Mouse (Mus musculus) cerebellum, postnatal 25 days (tissue): ENCODE measurements around the gene Rprml.

Experiments
- DNase-seq, 2 experiments: peaks; one replicate each; pipeline ENCODE4 v3.0.0; 2021; ENCODE audit warnings: mixed read lengths in 2 of 2

Gene Rprml

DNA sequence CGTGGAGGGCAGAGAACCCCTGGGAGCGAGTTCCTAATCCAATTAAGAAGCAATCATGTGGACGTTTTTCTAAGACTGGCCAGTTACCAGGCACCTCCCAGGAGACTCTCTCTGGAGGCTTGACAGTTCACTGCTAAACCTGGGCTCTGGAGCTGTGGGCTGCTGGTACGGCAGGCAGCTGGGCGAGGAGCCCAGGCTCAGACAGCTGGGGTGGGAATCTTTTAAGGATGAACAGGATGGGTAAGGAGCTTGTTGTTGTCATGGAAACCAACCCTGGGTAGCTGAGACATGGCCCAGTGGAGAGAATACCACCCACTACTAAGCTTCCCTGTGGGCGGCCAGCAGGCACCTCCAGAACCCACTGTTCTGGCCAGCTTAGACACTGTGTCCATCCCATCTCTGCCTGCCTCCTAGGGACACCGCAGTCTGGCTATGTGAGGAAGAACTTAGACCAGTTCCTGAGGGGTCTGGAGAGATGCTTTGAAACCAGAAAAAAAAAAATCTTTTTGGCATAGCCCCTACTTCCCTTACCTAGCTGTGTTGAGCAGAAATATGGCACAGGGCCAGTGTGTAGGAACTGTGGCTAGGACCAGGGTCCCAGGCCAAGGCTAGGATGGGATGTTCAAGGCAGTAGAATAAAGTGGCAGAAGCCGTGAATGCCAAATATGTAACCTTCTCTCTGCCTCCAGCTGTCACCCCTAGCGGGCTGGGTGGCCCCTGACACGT lies 17.0 kb downstream of the Rprml start:
- DNase-seq: peak; percentile 37 to 44

DNA sequence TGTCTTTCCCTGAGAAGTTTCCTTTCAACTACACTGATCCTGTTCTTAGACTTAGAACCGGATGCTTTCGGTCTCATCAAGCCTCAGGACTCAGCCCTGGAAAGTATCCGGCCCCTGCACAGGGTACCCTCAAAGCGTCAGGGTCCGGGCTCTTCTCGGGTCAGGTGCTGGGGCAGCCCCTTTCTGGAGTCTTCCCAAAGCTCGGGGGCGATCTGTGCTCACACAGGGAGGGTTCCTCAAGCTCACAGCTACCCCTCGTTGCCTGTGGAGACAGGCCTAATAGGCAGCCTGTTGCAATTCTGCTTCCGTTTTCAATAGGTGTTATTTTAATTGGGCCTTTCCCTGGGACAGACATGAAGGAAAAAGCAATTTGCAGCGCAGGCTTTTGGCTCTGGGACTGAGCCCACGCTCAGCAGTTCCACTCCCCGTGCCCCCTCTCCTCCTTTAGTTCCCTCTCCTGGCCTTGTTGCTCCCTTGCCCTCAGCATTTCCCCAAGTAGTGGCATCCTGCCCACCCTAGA lies 17.6 kb downstream of the Rprml start:
- DNase-seq: no peak

DNA sequence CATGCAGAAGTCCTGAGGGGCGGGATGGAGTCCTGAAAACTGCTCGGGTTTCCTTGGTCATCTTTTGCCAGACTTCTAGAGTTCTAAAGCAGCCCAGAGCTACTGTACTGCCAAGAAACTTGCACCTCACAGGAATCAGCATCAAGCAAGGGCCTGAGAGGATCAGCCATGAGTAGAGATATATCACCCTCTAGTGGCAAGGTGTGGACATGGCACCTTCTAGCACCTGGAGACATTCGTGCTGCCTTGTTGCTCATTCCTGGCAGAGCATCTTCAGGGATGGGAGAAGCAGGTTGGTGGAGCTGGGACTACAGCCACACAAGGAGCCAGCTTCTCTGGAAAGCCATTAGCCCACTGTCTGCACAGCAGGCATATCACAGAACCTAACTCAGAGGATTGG lies 26.2 kb downstream of the Rprml start:
- peak; percentile 71 to 84 for DNase-seq

DNA sequence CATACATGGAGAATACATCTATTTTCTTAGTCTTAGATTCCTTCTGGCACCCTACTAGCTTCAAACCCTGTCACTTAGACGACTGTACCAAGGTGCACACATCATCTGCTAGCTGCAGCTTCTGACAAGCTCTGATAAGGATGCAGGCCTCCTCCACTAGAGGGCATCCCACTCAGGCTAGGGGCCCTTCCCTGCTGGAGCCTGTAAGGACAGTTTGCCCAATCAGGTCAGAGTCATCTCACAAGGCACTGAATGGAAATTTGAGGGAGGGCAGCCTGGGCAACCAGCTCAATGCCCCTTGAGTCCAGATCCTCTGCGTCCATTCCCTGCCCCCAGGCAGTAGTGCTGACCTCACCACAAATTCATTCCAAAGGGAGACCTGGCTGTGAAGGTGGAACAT lies 27.7 kb downstream of the Rprml start:
- DNase-seq: peak; percentile 57 to 71

DNA sequence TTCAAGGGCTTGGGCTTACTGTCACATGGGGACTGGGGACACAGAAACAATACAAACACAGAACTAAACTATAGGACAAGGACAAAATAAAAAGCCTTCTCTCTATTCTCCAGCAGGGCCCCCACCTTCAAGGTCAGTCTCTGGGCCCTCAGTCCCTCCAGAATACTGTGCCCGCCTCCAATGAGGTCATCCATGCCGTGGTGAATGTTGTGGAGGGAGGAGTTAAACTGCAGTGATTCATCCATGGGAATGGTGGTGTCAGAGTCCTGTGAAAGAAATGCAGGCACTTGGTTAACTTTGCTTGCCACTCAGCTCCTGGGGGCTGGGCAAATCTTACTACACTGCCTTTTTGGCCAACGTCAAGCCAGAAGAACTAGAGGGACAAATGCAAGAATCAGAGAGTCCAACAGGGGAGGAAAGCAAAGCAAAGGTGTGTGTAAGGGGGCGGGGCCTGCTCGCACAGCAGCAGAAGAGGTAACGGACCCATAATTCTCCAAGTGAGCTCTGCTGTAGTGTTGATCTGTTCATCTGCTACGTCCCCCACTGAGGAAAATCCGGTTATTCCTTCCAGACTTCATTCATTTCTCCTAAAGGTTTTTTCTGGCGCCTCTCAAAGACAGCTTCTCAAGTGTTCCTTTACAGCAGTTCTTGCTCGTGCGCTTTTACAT lies 34.4 kb downstream of the Rprml start:
- DNase-seq: no peak

DNA sequence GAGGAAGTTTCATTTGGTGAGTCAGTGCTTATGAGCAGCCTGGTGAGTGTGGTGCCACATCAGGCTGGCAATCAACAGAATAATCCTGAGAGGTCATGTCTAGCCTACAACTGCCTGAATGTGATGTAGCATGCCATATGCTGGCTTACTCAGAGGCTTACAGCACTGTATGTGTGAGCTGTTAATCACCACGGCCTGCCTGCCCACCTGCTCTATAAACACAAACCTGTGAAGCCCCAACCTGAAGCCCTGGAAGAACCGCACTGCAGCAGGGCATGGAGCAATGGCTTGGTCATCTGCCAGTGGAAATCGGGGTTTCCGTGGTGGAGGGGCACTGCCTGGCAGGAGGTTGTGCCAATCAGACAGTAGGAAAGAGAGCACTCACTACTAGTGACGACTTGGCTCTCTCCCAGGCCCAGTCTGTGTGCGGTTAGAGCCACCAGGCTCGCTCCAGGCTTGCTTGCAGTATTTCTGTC lies 35.9 kb downstream of the Rprml start:
- DNase-seq: peak in 1 of 2 experiments; percentile 53

DNA sequence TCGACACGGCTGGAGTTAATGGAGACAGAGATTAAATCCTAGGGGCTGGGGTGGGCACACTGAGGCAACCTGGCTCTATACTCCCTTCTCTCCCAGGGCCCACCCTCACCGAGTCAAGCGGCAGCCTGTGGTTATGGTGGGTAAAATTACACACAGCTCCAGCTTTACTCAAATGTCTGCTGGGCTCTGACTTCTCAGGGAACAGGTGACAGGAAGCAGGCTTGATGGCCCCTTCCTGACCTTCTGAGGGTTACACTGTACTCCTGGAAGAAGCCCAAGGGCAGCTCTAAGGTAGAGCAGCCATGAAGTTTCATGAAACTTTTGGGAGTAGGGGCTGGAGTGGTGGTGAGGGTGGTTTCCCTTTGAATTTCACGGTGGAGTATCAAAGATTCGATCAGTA lies 37.3 kb downstream of the Rprml start:
- no peak for DNase-seq

DNA sequence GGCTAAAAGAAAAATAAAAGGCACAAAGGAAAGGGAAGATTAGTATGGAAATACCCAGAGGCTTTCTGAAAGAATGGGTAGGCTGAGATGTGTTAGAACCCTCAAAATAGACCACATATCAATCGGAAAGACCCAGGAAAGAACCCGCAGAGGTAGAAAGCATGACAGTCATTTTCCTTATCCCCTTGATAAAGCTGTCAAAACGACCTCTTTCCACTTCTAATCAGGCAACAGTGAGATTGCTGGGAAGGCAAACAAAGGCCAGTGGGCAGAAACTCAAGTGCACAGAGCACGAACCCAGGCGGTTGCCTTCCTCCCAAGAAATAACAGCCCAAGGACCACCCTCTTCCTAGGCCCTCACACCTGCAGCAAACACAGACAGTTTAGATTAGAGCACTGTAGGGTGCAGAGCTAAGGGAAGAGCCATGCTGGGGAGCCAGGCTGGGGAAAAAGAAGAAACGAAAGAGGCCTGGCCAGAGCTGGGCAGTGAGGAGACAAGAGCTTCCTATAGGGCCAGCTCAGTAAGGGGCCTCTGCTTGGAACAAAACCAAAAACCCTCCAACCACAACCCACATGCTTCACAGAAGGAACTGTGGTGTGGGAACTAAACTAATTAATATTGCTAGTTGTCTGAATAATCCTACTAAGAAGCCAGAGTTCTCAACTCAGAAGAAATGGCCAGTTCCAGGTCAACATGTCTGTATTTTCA lies 39.1 kb downstream of the Rprml start:
- DNase-seq: no peak

DNA sequence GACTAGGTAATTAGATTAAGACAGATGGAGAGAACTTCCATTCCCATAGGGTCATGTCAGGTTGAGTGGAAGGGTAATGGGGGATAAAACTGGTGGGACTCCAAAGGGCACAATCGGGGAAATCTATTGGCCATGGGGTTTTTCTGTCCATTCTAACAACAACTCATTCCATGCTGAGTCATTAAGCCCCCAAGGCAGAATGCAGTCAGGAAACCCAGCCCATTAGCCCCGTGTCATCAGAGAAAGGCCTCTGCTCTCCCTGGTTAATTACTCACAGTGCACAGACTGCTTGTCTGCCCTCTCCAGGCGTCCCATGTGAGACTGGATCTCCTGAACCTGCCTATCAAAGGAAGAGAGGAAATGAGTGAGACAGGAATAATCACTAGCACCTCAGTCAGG lies 39.6 kb downstream of the Rprml start:
- no peak for DNase-seq

DNA sequence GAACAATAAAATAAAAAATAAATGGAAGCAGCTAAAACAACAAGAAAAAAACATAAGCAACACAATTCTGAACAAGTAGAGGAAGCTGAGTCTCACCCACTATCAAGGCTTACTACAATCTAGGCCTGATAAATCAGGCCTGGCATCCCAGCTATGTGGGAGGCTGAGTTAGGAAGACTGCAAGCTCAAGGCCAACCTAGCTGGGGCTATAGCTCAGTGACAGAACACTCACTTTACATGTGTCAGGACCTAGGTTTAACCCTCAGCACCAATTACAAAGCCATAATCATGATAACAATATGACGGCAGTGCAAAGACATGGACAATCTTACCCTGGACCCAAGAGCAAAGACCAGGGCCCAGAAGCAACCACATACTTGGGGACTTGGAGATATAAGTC lies 41.7 kb downstream of the Rprml start:
- no peak for DNase-seq

DNA sequence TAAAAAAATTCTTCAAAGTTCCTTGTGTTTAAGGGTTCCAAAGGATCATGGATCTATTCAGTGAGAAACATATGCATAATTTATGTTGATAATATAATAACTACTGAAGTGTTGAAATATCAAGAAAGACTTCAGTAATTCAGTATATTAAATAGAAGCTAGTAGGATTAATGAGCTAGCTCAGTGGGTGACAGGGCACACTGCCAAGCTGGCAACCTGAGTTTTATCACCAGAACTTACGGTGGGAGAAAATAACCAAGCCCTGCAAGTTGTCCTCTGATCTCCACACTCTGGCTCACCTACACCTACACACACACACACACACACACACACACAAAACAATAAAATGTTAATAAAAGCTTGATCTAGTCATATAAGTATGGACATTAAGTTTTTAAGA lies 43.9 kb downstream of the Rprml start:
- peak; percentile 36 to 72 for DNase-seq

DNA sequence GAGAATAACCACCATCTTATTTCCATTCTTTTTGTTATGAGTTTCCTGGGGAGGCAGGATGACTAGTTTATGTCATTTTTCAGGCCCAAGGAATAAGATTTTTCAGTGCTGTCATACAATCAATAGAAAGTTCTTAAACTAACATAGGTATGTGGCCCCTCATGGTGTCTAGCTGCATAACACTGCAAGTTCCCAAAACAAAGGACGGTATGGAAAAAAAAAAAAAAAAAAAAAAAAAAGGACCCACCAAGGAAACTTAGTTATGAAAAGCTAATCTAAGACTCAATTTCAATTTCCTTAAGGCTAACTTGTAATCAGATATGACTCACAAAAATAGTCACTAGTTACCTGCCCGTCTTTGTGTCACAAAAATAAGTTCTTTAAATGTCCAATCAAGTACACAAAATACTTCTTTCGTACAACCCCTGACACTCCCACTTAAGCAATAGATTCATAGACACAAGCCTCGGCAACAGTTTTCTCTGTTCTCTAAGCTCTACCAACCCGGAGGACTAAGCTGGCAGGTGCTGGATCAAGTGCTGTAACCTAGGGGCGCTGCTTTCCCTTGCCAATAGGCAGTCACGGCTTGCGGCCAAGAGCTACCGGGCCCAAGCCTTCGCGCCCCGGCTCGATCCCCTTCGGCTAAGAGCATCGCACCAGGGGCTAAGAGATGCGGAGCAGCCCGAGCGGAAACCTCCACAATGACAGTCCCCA lies 47.6 kb downstream of the Rprml start:
- no peak for DNase-seq

DNA sequence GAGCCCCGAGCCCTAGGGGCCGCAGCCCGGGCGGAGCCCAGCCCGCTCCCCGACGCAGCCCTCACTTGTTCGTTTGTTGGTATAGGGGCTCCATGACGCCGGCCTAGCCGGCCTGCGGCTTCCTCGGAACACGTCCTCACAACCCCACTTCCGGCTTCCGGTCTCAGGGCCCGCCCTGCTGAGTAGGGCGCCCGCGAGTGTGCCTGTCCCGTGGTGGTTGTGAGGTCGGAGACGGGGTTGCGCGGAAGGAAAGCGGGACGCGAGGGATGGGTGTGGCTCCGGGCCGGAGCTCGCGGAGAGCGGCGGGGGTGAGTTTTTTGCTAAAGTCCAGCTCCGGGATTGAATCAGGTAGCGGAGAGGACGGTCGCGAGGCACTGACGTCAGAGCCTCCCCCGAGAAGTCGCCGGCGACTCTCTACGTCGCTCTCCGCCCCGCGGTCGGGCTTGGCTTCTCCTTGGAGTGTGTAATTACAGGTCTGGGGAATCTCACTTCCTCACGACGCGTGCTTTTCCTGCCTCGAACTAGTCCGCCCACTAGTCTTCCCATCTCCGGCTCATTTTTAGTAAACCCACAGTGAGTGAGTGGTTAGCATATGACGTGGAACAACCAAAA lies 48.3 kb downstream of the Rprml start, which contains the start of gene Gosr2:
Gene Gosr2, minus strand, starts transcription at position 334 of the 612 bp plus-strand sequence.
- peak; percentile 92 to 93 for DNase-seq

DNA sequence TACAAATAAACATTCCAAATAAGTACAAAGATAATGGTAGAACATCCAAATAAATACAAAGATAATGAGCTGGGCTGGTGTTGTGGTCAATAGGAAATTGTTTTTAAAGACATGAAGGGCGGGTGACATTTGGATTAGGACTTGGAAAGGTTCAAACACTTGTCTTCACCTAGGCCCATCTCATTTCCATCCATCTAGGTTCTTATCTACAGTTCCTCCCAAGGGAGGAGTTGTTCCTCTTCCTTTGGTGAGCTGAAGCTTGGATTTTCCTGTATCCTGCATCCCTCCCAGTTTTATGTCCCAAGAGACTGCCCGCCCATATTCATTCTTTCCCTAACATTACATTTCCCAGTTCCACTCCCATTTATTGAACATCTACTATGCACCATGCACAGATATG lies 48.9 kb downstream of the Rprml start:
- DNase-seq: no peak
